Mouse (Mus musculus): ENCODE data around the gene Rpl10a. TPM values are rescaled to one million over a fixed set of nuclear protein-coding genes. Genes with fewer than 3 reads are reported as not detected.
"Not testable (repeated sequence)": the region's sequence is repeated elsewhere in the genome, so short reads cannot be mapped to it uniquely, and the experiment has no call there.

The Rpl10a gene
- polyA plus RNA-seq, 1 experiment from 2014 or later, result 489 TPM

GRCm38 (mm10) chr17:28355871-28356270 is 27.6 kb downstream of the Rpl10a start:
- no peak overlapping the region for H3K27ac ChIP-seq (replicated peaks)
- H3K9me3 ChIP-seq (replicated peaks), result no peaks in the 10 kb centered on the region
- peaks cover 85% of the 10 kb centered on the region for H3K27me3 ChIP-seq (ENCODE audit: low read depth, poor library complexity, severe bottlenecking)
- no peak overlapping the region for H3K4me3 ChIP-seq
- peaks cover 17% of the 10 kb centered on the region for H3K4me1 ChIP-seq
- WGBS, result 87% methylated on average over 12 of the region's 12 CpGs
- H3K36me3 ChIP-seq, result no peaks in the 10 kb centered on the region
- DNase-seq (ENCODE audit: low spot score), result no peak

- Histone ChIP-seq H3K27me3 (ENCODE audit: low read depth, poor library complexity, severe bottlenecking) (peaks cover 89% of the 10 kb centered on the region), H3K4me1 (peaks cover 20% of the 10 kb centered on the region), H3K4me3 (0 out of 2 replicates have a peak overlapping the region, but pooled peaks have one; percentile 17)
- H3K36me3 ChIP-seq; H3K27ac ChIP-seq (replicated peaks); DNase-seq (ENCODE audit: low spot score); H3K9me3 ChIP-seq (replicated peaks): not testable (repeated sequence)
- WGBS, result 16% methylated on average over 23 of the region's 24 CpGs
Measured at GRCm38 (mm10) chr17:28358576-28359261, 30.4 kb downstream of the Rpl10a start.

GRCm38 (mm10) chr17:28360531-28361277 is 32.4 kb downstream of the Rpl10a start:
- Histone ChIP-seq H3K4me1 (peaks cover 34% of the 10 kb centered on the region), H3K9me3 (replicated peaks) (no peaks in the 10 kb centered on the region), H3K27me3 (ENCODE audit: low read depth, poor library complexity, severe bottlenecking) (peaks cover 95% of the 10 kb centered on the region), H3K36me3 (no peaks in the 10 kb centered on the region), H3K27ac (replicated peaks) (no peak overlapping the region), H3K4me3 (no peak overlapping the region)
- WGBS, result 84% methylated on average over 9 of the region's 9 CpGs
- no peak for DNase-seq (ENCODE audit: low spot score)

DNA sequence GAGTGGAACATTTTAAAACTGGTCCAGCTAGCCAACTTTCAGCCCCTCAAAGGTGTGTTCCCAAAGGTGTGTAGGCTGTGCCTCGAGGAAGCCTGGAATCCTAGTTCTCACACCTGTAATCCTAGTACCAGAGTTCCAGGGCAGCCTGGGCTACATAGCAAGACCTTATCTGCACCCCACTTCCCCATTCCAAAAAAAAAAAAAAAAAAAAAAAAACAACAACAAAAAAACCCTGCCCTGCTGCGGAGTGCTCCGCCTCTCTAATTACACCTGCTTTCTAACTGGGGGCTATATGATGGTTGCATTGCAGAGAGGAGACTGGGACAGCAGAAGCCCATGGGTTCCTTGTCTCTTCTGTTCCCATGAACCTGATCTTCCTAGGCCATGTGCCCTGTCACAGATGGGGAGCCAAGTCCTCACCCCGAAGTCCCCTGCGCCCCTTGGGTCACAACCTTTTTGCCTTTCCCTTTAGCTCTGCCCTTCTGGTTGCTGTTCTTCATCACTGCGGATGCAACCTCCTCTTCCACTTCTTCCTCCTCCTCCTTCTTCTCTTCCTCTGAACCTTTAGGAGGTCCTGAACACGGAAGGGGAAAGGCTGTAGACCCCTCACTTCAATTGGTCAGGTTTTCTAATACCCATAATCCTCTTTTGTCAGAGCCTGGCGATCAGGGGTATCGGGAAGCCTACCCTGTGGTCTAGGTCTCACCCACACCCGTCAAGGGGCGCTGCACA is 33.8 kb downstream of the Rpl10a start:
- peaks cover 34% of the 10 kb centered on the region for H3K4me1 ChIP-seq
- H3K27ac ChIP-seq (replicated peaks), result peak overlapping the region; percentile 67
- no peaks in the 10 kb centered on the region for H3K9me3 ChIP-seq (replicated peaks)
- DNase-seq (ENCODE audit: low spot score), result no peak
- WGBS, result 33% methylated on average over 11 of the region's 11 CpGs
- H3K36me3 ChIP-seq, result no peaks in the 10 kb centered on the region
- H3K27me3 ChIP-seq (ENCODE audit: low read depth, poor library complexity, severe bottlenecking), result peaks cover 93% of the 10 kb centered on the region
- H3K4me3 ChIP-seq, result peak overlapping the region; percentile 55

GRCm38 (mm10) chr17:28362653-28363292 is 34.5 kb downstream of the Rpl10a start:
- H3K9me3 ChIP-seq (replicated peaks), result no peaks in the 10 kb centered on the region
- H3K27me3 ChIP-seq (ENCODE audit: low read depth, poor library complexity, severe bottlenecking), result peaks cover 91% of the 10 kb centered on the region
- H3K27ac ChIP-seq (replicated peaks), result peak overlapping the region; percentile 67
- WGBS, result under 1% methylated on average over 25 of the region's 25 CpGs
- peak overlapping the region; percentile 55 for H3K4me3 ChIP-seq
- no peaks in the 10 kb centered on the region for H3K36me3 ChIP-seq
- peak; percentile 57 for DNase-seq (ENCODE audit: low spot score)
- peaks cover 34% of the 10 kb centered on the region for H3K4me1 ChIP-seq

- Histone ChIP-seq H3K27ac (replicated peaks) (no peak overlapping the region), H3K9me3 (replicated peaks) (no peaks in the 10 kb centered on the region), H3K36me3 (no peaks in the 10 kb centered on the region), H3K4me1 (peaks cover 34% of the 10 kb centered on the region), H3K4me3 (peak overlapping the region; percentile 55), H3K27me3 (ENCODE audit: low read depth, poor library complexity, severe bottlenecking) (peaks cover 84% of the 10 kb centered on the region)
- WGBS, result 5% methylated on average over 6 of the region's 6 CpGs
- no peak for DNase-seq (ENCODE audit: low spot score)
Measured at GRCm38 (mm10) chr17:28363507-28363906, 35.2 kb downstream of the Rpl10a start.

GRCm38 (mm10) chr17:28365122-28365521 is 36.9 kb downstream of the Rpl10a start, which contains the start of gene Tulp1:
Tulp1 (minus strand) TSS chr17:28365222.
- Histone ChIP-seq H3K4me1 (peaks cover 31% of the 10 kb centered on the region), H3K27me3 (ENCODE audit: low read depth, poor library complexity, severe bottlenecking) (peaks cover 68% of the 10 kb centered on the region), H3K27ac (replicated peaks) (no peak within 1 kb of the TSS), H3K9me3 (replicated peaks) (no peaks in the 10 kb centered on the region), H3K4me3 (peak within 1 kb of the TSS; percentile 55), H3K36me3 (no peaks in the 10 kb centered on the region)
- no peak for DNase-seq (ENCODE audit: low spot score)
- 12% methylated on average over 8 of the region's 8 CpGs for WGBS

GRCm38 (mm10) chr17:28368449-28368848 is 40.2 kb downstream of the Rpl10a start:
- WGBS, result 4% methylated on average over 13 of the region's 13 CpGs
- Histone ChIP-seq H3K9me3 (replicated peaks) (no peaks in the 10 kb centered on the region), H3K4me3 (no peak overlapping the region), H3K27me3 (ENCODE audit: low read depth, poor library complexity, severe bottlenecking) (peaks cover 39% of the 10 kb centered on the region), H3K4me1 (peaks cover 17% of the 10 kb centered on the region), H3K27ac (replicated peaks) (no peak overlapping the region), H3K36me3 (no peaks in the 10 kb centered on the region)
- peak; percentile 87 for DNase-seq (ENCODE audit: low spot score)

GRCm38 (mm10) chr17:28369056-28369455 is 40.8 kb downstream of the Rpl10a start:
- H3K4me1 ChIP-seq, result peaks cover 13% of the 10 kb centered on the region
- H3K4me3 ChIP-seq, result no peak overlapping the region
- DNase-seq (ENCODE audit: low spot score), result no peak
- peaks cover 39% of the 10 kb centered on the region for H3K27me3 ChIP-seq (ENCODE audit: low read depth, poor library complexity, severe bottlenecking)
- no peak overlapping the region for H3K27ac ChIP-seq (replicated peaks)
- no peaks in the 10 kb centered on the region for H3K9me3 ChIP-seq (replicated peaks)
- no peaks in the 10 kb centered on the region for H3K36me3 ChIP-seq
- 83% methylated on average over 5 of the region's 5 CpGs for WGBS

DNA sequence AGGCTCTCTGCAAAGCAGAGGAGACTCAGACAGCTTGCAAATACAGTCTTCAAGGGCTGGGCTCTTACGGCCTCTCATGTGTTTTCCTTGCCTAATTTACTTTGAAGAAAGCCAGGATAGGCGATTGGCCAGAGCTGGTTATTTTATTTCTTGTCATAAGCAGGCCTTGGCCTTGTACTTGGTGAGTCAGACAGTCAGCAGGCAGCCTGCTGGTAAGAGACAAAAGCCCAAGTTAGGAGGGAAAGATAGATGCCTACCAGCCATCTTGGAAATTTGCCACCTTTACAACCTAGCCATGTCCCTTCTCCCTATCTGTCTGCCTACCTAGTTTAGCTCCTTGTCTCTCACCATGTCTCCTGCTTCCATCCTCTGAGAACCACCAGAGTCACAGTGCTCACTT is 43.0 kb downstream of the Rpl10a start:
- DNase-seq (ENCODE audit: low spot score), result no peak
- Histone ChIP-seq H3K27ac (replicated peaks) (no peak overlapping the region), H3K36me3 (no peaks in the 10 kb centered on the region), H3K27me3 (ENCODE audit: low read depth, poor library complexity, severe bottlenecking) (peaks cover 40% of the 10 kb centered on the region), H3K9me3 (replicated peaks) (no peaks in the 10 kb centered on the region), H3K4me1 (peaks cover 15% of the 10 kb centered on the region), H3K4me3 (no peak overlapping the region)
- WGBS, result 83% methylated on average over 2 of the region's 2 CpGs

GRCm38 (mm10) chr17:28371941-28372340 is 43.7 kb downstream of the Rpl10a start:
- H3K36me3 ChIP-seq, result no peaks in the 10 kb centered on the region
- no peak for DNase-seq (ENCODE audit: low spot score)
- peaks cover 42% of the 10 kb centered on the region for H3K27me3 ChIP-seq (ENCODE audit: low read depth, poor library complexity, severe bottlenecking)
- H3K4me1 ChIP-seq, result peaks cover 15% of the 10 kb centered on the region
- 56% methylated on average over 1 of the region's 1 CpGs for WGBS
- H3K9me3 ChIP-seq (replicated peaks), result no peaks in the 10 kb centered on the region
- H3K4me3 ChIP-seq, result no peak overlapping the region
- H3K27ac ChIP-seq (replicated peaks), result no peak overlapping the region

GRCm38 (mm10) chr17:28373821-28374220 is 45.5 kb downstream of the Rpl10a start:
- H3K4me1 ChIP-seq, result peaks cover 15% of the 10 kb centered on the region
- WGBS, result 12% methylated on average over 10 of the region's 10 CpGs
- H3K9me3 ChIP-seq (replicated peaks), result no peaks in the 10 kb centered on the region
- peaks cover 42% of the 10 kb centered on the region for H3K27me3 ChIP-seq (ENCODE audit: low read depth, poor library complexity, severe bottlenecking)
- no peak overlapping the region for H3K27ac ChIP-seq (replicated peaks)
- H3K36me3 ChIP-seq, result no peaks in the 10 kb centered on the region
- no peak overlapping the region for H3K4me3 ChIP-seq
- DNase-seq (ENCODE audit: low spot score), result peak; percentile 49
